Mouse (Mus musculus): ENCODE measurements around the gene Pik3c2b. TPM values are rescaled to one million over a fixed set of nuclear protein-coding genes. Genes with fewer than 3 reads are reported as not detected.
A peak's percentile ranks its signal among the peaks of the same experiment; 100 is the strongest.
"Not testable (repeated sequence)": the region's sequence is repeated elsewhere in the genome, so short reads cannot be mapped to it uniquely, and the experiment has no call there.

Pik3c2b gene
- polyA plus RNA-seq, 1 experiment from 2014 or later, result 6.5 TPM

DNA sequence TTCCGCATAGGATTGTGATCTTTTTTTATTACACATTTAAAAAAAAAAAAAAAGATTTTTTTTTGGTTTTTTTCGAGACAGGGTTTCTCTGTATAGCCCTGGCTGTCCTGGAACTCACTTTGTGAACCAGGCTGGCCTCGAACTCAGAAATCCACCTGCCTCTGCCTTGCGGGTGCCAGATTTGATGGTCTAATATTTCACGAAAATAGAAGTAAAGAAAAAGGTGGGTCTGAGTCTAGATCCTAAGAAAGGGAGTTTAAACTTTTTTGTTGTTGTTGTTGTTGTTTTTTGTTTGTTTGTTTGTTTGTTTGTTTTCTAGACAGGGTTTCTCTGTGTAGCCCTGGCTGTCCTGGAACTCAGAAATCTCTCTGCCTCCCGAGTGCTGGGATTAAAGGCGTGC lies 10.8 kb upstream of the Pik3c2b start:
- not testable (repeated sequence) for H3K9me3 ChIP-seq (replicated peaks; ENCODE audit: control insufficient read depth, low read length); H3K4me1 ChIP-seq (ENCODE audit: control insufficient read depth, insufficient read depth, low read length); ATAC-seq (replicated peaks; ENCODE audit: insufficient number of reproducible peaks, low FRiP score, low TSS enrichment, low read depth); H3K36me3 ChIP-seq (replicated peaks; ENCODE audit: control insufficient read depth, insufficient read depth, low read depth, low read length); H3K4me3 ChIP-seq (ENCODE audit: low read depth, low read length); DNase-seq (ENCODE audit: low spot score); H3K9ac ChIP-seq (replicated peaks; ENCODE audit: low read length); H3K27me3 ChIP-seq (ENCODE audit: control insufficient read depth, insufficient read depth, low read length); H3K4me2 ChIP-seq (ENCODE audit: low read depth, low read length); H3K27ac ChIP-seq (replicated peaks; ENCODE audit: low read depth, low read length)
- WGBS, result 68% methylated on average over 7 of the region's 7 CpGs

DNA sequence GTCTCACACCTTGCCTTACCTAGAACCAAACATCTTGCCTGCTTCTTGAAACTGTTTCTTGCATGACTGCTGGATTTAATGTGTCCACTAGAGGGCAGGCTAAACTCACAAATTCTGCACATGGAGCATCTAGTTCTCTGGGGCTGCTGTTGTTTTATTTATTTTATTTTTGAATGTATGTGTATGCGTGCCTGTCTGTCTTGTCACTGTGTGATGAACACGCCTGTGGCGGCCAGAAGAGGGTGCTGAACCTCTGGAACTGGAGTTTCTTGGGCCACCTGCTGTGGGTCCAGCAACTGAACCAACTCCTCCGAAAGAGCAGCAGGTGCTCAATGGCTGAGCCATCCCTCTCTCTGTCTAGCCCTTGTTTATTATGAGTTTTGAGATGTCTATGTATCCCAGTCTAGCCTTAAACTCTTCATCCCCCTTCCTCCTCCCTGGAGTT lies 5.9 kb upstream of the Pik3c2b start:
- Histone ChIP-seq H3K4me1 (ENCODE audit: control insufficient read depth, insufficient read depth, low read length) (no peaks in the 10 kb centered on the region), H3K4me3 (ENCODE audit: low read depth, low read length) (no peak overlapping the region), H3K27ac (replicated peaks; ENCODE audit: low read depth, low read length) (no peak overlapping the region), H3K4me2 (ENCODE audit: low read depth, low read length) (no peak overlapping the region), H3K27me3 (ENCODE audit: control insufficient read depth, insufficient read depth, low read length) (no peaks in the 10 kb centered on the region), H3K36me3 (replicated peaks; ENCODE audit: control insufficient read depth, insufficient read depth, low read depth, low read length) (no peaks in the 10 kb centered on the region), H3K9me3 (replicated peaks; ENCODE audit: control insufficient read depth, low read length) (no peaks in the 10 kb centered on the region), H3K9ac (replicated peaks; ENCODE audit: low read length) (no peak overlapping the region)
- ATAC-seq (replicated peaks; ENCODE audit: insufficient number of reproducible peaks, low FRiP score, low TSS enrichment, low read depth) (0 out of 2 replicates have a peak, but pooled peaks have one; percentile 30), DNase-seq (ENCODE audit: low spot score) (peak; percentile 86)
- 17% methylated on average over 4 of the region's 4 CpGs for WGBS

DNA sequence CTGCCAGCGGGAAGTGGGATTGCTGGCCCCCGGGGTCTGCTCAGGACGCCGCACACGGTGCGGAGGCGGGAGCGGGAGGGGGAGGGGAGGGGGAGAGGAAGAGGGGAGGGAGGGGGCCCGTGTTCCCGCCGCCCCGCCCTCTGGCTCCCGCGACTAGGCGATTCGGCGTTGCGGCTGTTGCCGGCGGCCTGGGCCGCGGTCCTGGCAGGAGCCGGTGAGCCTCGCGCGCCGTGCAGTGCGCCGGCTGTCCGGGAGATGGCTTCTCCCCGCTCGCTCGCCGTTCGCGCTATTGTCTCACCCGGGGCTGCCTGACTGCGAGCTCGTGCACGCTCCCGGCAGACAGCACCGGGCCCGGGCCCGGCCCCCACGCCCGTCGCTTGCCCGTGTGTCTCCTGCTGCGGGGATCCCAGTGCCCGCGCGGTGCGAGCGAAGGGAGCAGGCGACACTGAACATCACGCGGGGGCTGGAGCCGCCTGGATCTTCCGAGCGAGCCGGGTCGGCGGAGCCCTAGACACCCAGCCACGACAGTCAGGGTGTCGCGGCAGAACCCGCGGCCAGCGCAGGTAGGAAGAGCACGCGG lies 484 bp downstream of the Pik3c2b start:
- H3K27ac ChIP-seq (replicated peaks; ENCODE audit: low read depth, low read length), result peak overlapping the region; percentile 86
- ATAC-seq (replicated peaks; ENCODE audit: insufficient number of reproducible peaks, low FRiP score, low TSS enrichment, low read depth) (peak; percentile 89), DNase-seq (ENCODE audit: low spot score) (peak; percentile 82)
- H3K4me3 ChIP-seq (ENCODE audit: low read depth, low read length), result peak overlapping the region; percentile 83
- WGBS, result under 1% methylated on average over 57 of the region's 71 CpGs
- no peaks in the 10 kb centered on the region for H3K36me3 ChIP-seq (replicated peaks; ENCODE audit: control insufficient read depth, insufficient read depth, low read depth, low read length)
- no peaks in the 10 kb centered on the region for H3K27me3 ChIP-seq (ENCODE audit: control insufficient read depth, insufficient read depth, low read length)
- H3K9me3 ChIP-seq (replicated peaks; ENCODE audit: control insufficient read depth, low read length), result no peaks in the 10 kb centered on the region
- peak overlapping the region; percentile 91 for H3K4me2 ChIP-seq (ENCODE audit: low read depth, low read length)
- H3K9ac ChIP-seq (replicated peaks; ENCODE audit: low read length), result peak overlapping the region; percentile 97
- peaks cover 6% of the 10 kb centered on the region for H3K4me1 ChIP-seq (ENCODE audit: control insufficient read depth, insufficient read depth, low read length)

DNA sequence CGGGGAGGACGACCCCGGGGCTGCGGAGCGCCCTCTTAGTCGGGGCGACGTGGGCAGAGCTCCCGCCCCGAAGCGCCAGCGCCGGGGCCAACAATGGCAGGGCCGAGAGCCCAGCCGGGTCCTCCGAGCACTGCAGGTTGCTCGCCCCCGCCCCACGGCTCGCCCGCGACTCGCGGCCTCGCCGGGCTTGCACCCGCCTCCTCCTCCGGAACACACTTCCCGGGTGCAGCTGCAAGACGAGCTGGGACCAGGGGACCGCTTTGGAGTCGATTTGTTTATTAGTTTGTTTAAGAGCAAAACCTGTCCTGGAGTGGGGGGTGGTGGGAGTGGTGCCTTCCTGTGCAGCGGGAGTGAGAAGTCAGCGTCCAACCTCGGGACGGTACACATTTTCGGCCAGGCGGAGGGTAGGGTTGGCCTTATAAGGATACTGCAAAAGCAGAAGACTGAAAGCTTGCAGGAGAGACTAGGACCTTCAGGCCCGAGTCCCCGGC lies 1.0 kb downstream of the Pik3c2b start:
- under 1% methylated on average over 40 of the region's 40 CpGs for WGBS
- DNase-seq (ENCODE audit: low spot score), result peak; percentile 62
- H3K36me3 ChIP-seq (replicated peaks; ENCODE audit: control insufficient read depth, insufficient read depth, low read depth, low read length), result no peaks in the 10 kb centered on the region
- no peaks in the 10 kb centered on the region for H3K9me3 ChIP-seq (replicated peaks; ENCODE audit: control insufficient read depth, low read length)
- peak overlapping the region; percentile 97 for H3K9ac ChIP-seq (replicated peaks; ENCODE audit: low read length)
- H3K27me3 ChIP-seq (ENCODE audit: control insufficient read depth, insufficient read depth, low read length), result no peaks in the 10 kb centered on the region
- peak overlapping the region; percentile 83 for H3K4me3 ChIP-seq (ENCODE audit: low read depth, low read length)
- H3K27ac ChIP-seq (replicated peaks; ENCODE audit: low read depth, low read length), result peak overlapping the region; percentile 86
- peak; percentile 57 for ATAC-seq (replicated peaks; ENCODE audit: insufficient number of reproducible peaks, low FRiP score, low TSS enrichment, low read depth)
- H3K4me2 ChIP-seq (ENCODE audit: low read depth, low read length), result peak overlapping the region; percentile 91
- peaks cover 6% of the 10 kb centered on the region for H3K4me1 ChIP-seq (ENCODE audit: control insufficient read depth, insufficient read depth, low read length)

DNA sequence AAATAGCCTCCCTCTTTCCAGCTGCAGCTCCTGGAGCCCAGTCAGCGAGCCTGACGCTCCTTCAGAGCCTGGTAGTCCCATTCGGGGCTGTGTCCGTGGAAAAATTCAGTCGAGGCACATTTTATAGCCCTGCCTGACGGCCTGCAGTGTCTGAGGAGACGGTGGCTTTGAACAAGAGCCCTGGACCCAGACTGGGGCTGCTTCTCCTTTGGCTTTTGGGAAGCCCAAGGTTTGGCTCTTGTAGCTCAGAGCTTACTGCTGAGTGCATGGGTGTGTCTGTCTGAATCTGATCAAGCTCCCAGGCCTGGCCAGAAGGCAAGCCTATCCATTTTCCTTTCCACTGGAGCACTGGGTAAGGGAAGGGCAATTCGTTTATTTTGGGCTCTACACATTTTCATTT lies 2.1 kb downstream of the Pik3c2b start:
- peak overlapping the region; percentile 97; the same call in 1 of the 2 replicates for H3K9ac ChIP-seq (replicated peaks; ENCODE audit: low read length)
- 0 out of 2 replicates have a peak overlapping the region, but pooled peaks have one; percentile 5 for H3K27ac ChIP-seq (replicated peaks; ENCODE audit: low read depth, low read length)
- ATAC-seq (replicated peaks; ENCODE audit: insufficient number of reproducible peaks, low FRiP score, low TSS enrichment, low read depth) (no peak), DNase-seq (ENCODE audit: low spot score) (no peak)
- WGBS, result 47% methylated on average over 8 of the region's 8 CpGs
- H3K27me3 ChIP-seq (ENCODE audit: control insufficient read depth, insufficient read depth, low read length), result no peaks in the 10 kb centered on the region
- no peaks in the 10 kb centered on the region for H3K36me3 ChIP-seq (replicated peaks; ENCODE audit: control insufficient read depth, insufficient read depth, low read depth, low read length)
- H3K4me3 ChIP-seq (ENCODE audit: low read depth, low read length), result peak overlapping the region; percentile 83
- no peaks in the 10 kb centered on the region for H3K9me3 ChIP-seq (replicated peaks; ENCODE audit: control insufficient read depth, low read length)
- H3K4me2 ChIP-seq (ENCODE audit: low read depth, low read length), result peak overlapping the region; percentile 91
- peaks cover 6% of the 10 kb centered on the region for H3K4me1 ChIP-seq (ENCODE audit: control insufficient read depth, insufficient read depth, low read length)

DNA sequence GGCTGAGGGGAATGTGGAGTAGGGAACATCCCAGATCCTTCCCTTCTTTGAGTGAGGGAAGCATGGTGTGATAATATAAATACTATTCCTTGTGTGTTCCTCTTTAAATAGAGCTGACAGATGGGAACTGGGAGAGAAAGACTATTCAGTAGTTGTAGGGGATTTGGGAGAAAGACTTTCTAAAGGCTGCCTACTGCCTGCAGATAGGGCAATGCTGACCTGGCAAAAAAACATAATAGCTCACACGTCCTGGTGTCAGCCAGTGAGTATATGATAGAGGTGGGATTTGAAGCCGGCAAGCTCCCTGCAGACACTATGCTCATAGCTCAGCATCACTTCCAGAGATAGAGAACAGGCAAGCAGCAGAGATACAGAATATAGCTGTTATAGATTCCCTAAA lies 3.2 kb downstream of the Pik3c2b start:
- no peak for ATAC-seq (replicated peaks; ENCODE audit: insufficient number of reproducible peaks, low FRiP score, low TSS enrichment, low read depth)
- Histone ChIP-seq H3K4me3 (ENCODE audit: low read depth, low read length) (no peak overlapping the region), H3K9ac (replicated peaks; ENCODE audit: low read length) (no peak overlapping the region), H3K27me3 (ENCODE audit: control insufficient read depth, insufficient read depth, low read length) (no peaks in the 10 kb centered on the region), H3K4me2 (ENCODE audit: low read depth, low read length) (no peak overlapping the region), H3K4me1 (ENCODE audit: control insufficient read depth, insufficient read depth, low read length) (peaks cover 6% of the 10 kb centered on the region), H3K27ac (replicated peaks; ENCODE audit: low read depth, low read length) (no peak overlapping the region), H3K9me3 (replicated peaks; ENCODE audit: control insufficient read depth, low read length) (no peaks in the 10 kb centered on the region), H3K36me3 (replicated peaks; ENCODE audit: control insufficient read depth, insufficient read depth, low read depth, low read length) (no peaks in the 10 kb centered on the region)
- DNase-seq (ENCODE audit: low spot score), result no peak
- 31% methylated on average over 2 of the region's 2 CpGs for WGBS

DNA sequence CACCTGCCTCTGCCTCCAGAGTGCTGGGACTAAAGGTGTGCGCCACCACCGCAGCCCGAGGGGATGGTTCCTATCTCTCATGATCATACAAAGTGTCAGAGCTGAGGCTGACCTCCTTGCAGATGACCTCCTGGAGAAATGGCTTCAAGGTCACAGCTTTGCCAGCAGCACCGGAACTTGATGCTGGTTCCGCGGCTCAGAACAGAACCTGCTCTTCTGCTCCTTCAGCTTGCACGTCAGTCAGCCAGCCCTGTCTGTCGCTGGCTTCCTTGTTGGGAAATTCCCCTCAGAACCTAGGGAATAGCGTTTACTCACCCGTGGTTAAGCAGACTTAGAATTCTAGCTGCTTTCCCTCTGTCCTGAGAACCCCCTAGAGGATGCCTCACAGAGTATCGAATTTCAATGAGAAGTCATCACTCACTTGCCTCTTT lies 4.5 kb downstream of the Pik3c2b start:
- no peak overlapping the region for H3K9ac ChIP-seq (replicated peaks; ENCODE audit: low read length)
- 23% methylated on average over 11 of the region's 11 CpGs for WGBS
- H3K4me2 ChIP-seq (ENCODE audit: low read depth, low read length), result no peak overlapping the region
- no peaks in the 10 kb centered on the region for H3K36me3 ChIP-seq (replicated peaks; ENCODE audit: control insufficient read depth, insufficient read depth, low read depth, low read length)
- H3K9me3 ChIP-seq (replicated peaks; ENCODE audit: control insufficient read depth, low read length), result no peaks in the 10 kb centered on the region
- H3K27me3 ChIP-seq (ENCODE audit: control insufficient read depth, insufficient read depth, low read length), result no peaks in the 10 kb centered on the region
- H3K4me1 ChIP-seq (ENCODE audit: control insufficient read depth, insufficient read depth, low read length), result peaks cover 6% of the 10 kb centered on the region
- no peak overlapping the region for H3K27ac ChIP-seq (replicated peaks; ENCODE audit: low read depth, low read length)
- no peak for DNase-seq (ENCODE audit: low spot score)
- no peak overlapping the region for H3K4me3 ChIP-seq (ENCODE audit: low read depth, low read length)
- ATAC-seq (replicated peaks; ENCODE audit: insufficient number of reproducible peaks, low FRiP score, low TSS enrichment, low read depth), result no peak

DNA sequence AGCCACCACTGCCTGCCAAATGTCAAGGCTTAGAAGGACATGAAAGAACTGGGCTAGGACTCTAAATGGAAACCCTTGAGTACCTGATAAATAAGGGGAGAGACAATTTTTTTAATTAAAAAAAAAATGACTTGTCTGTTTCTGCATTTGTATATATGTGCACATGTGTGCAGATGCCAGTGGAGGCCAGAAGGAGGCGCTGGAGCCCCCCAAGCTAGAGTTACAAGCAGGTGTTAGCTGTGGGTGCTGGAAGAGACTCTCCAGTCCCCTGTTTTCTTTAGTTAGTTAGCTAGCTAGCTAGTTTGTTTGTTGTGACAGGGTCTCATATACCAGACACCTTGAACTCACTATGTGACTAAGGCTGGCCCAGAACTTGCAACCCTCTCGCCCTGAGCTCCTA lies 6.4 kb downstream of the Pik3c2b start:
- Histone ChIP-seq H3K4me1 (ENCODE audit: control insufficient read depth, insufficient read depth, low read length) (peaks cover 6% of the 10 kb centered on the region), H3K4me3 (ENCODE audit: low read depth, low read length) (no peak overlapping the region), H3K36me3 (replicated peaks; ENCODE audit: control insufficient read depth, insufficient read depth, low read depth, low read length) (no peaks in the 10 kb centered on the region), H3K4me2 (ENCODE audit: low read depth, low read length) (no peak overlapping the region), H3K9me3 (replicated peaks; ENCODE audit: control insufficient read depth, low read length) (no peaks in the 10 kb centered on the region), H3K9ac (replicated peaks; ENCODE audit: low read length) (no peak overlapping the region), H3K27me3 (ENCODE audit: control insufficient read depth, insufficient read depth, low read length) (no peaks in the 10 kb centered on the region), H3K27ac (replicated peaks; ENCODE audit: low read depth, low read length) (no peak overlapping the region)
- ATAC-seq (replicated peaks; ENCODE audit: insufficient number of reproducible peaks, low FRiP score, low TSS enrichment, low read depth) (no peak), DNase-seq (ENCODE audit: low spot score) (no peak)
- WGBS, result 81% methylated on average over 2 of the region's 2 CpGs

Data from embryonic facial prominence, embryonic 11.5 days (tissue).